Mouse (Mus musculus) layer of hippocampus, adult 9-11 months (tissue): ENCODE results near the gene Apc2.
A peak's percentile ranks its signal among the peaks of the same experiment; 100 is the strongest.

Experiments
- DNase-seq: peaks from one replicate; pipeline ENCODE4 v3.0.0; 2022

Gene Apc2

GRCm38 (mm10) chr10:80321670-80322581 is 26.1 kb downstream of the Apc2 start:
- DNase-seq, result no peak

- no peak for DNase-seq
Measured at GRCm38 (mm10) chr10:80322811-80323211, 27.0 kb downstream of the Apc2 start.

DNA sequence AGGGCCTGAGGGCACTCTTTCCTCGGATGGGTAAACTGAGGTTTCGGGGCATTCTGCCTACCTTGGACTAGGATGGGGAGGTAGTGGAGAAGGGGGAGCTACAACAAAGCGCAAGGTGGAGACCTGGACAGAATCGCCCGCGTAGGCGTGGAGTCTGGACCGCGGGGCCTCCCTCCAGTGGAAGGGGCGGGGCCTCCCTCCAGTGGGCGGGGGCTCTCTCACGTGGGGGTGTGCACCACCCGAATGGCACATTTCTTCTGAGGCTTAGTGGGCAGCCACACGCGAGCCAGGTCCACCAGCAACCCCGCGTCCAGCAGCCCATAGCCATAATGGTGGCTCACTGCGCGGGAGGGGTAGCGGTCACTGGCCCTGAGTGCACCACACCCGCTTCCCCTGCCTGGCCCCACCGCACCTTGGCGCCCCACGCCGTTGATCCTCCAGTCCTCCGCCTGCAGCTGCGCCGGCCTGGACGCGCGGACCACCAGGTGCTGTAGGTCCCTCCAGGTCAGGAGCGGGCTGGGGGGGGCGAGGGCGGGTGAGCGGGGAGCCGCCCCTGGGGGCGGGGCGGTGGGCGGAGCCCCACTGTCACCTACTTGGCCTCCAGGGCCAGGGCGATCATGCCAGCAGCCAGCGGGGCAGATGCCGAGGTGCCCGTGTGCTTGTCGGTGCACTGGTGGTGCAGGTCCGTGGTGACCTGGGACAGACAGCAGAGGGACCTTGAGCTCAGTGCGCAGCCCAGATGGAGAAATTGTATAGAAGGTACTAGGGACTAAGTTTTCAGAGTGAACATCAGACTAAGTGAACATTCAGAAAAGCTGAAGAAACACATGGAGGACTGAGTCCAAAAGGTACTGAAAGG is 27.7 kb downstream of the Apc2 start:
- DNase-seq, result no peak

DNA sequence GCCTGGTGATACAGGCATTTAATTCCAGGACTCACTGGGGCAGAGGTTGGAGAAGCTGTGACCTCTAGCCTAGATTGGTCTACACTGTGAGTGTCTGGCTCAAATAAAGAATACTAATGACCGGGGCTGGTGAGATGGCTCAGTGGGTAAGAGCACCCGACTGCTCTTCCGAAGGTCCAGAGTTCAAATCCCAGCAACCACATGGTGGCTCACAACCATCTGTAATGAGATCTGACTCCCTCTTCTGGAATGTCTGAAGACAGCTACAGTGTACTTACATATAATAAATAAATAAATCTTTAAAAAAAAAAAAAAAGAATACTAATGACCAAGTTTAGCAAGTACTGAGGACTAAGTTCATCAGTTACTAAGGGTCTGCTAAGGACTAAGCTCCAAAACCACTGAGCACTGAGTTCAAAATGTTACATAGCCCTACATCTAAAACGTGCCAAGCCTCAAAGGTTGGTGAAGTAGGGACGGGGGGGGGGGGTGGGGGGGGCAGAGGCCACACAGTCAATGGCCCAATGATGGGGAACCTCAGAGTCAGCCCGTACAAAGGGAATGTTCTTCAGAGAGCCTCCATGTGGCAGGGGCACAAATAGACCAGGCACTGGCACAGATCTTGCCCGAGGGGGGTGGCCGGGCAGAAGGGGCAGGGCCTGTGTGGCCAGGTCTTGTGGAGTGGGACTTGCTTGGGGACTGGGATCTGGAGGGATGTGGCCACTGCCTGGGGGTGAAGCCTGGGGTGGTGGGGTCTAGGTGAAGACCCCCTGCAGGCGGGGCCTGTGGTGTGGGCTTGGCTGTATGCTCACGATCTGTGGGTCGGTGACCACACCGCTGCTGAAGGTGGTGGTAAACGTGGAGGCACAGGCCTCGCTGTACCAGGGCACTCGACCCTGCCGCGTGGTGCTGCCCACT is 28.6 kb downstream of the Apc2 start:
- no peak for DNase-seq

DNA sequence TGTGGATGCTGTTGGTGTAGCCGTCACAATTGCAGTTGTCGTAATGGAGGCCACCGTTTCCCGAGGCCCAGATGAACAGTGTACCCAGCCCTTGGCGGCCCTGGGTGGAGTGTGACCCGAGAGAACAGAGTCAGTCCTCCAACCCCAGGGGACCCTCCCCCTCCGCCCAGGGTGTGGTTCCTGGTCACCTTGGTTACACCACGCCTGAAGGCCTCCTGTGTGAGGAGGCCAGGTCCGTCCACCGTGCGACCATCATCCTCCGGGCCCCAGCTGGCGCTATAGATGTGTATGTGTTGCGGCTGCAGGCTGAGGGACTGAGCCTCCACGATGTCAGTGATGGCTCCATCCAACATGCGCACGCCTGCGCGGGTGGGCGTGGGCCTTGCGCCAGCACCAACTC is 29.3 kb downstream of the Apc2 start:
- no peak for DNase-seq

- DNase-seq, result peak; percentile 98
Measured at GRCm38 (mm10) chr10:80329273-80330081, 33.7 kb downstream of the Apc2 start, which contains the start of the genes Pcsk4 and Reep6. TSS of gene Pcsk4 (minus strand) at chr10:80329498. TSS of gene Reep6 (plus strand) at chr10:80329953.

DNA sequence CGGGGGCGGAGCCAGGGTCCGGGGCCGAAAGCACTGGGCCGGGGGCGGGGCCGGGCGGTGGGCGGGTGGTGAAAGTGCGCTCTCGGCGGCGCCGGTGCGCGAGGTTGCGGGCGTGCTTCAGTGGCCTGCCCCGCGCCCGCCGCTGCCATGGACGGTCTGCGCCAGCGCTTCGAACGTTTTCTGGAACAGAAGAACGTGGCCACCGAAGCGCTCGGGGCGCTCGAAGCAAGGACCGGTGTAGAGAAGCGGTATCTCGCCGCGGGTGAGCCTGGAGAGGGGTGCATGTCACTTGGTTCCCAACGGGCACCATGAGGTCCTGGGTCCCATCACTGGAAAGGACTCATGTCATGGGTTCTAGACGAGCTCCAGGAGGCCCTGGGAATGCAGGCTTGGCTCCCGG is 34.3 kb downstream of the Apc2 start:
- no peak for DNase-seq

DNA sequence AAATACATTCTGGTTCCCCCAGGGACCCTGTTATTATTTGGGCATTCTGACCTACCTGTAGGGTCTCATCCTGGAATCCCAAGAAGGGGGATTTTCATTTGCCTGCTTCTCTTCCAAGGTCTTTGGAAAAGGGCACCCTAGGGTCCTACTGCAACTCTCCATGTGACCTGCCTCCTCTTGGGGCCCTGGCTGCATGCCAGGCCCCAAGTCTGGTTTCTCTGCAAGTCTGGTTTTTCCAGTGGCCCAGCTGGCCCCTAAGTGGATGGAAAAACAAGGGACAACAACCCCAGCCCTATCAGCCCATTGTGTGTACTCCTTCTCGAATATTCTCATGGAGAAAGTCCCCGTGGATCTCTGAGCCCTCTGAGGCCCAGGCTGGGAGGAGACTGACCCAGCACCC is 35.1 kb downstream of the Apc2 start:
- no peak for DNase-seq

GRCm38 (mm10) chr10:80331636-80332524 is 36.1 kb downstream of the Apc2 start:
- DNase-seq, result no peak

- DNase-seq, result no peak
Measured at GRCm38 (mm10) chr10:80332525-80332989, 36.8 kb downstream of the Apc2 start.

GRCm38 (mm10) chr10:80336263-80336662 is 40.5 kb downstream of the Apc2 start:
- DNase-seq, result no peak

GRCm38 (mm10) chr10:80339941-80340750 is 44.4 kb downstream of the Apc2 start:
- peak; percentile 76 for DNase-seq

- no peak for DNase-seq
Measured at GRCm38 (mm10) chr10:80341026-80341425, 45.2 kb downstream of the Apc2 start.

- DNase-seq, result no peak
Measured at GRCm38 (mm10) chr10:80341491-80342304, 45.9 kb downstream of the Apc2 start.

DNA sequence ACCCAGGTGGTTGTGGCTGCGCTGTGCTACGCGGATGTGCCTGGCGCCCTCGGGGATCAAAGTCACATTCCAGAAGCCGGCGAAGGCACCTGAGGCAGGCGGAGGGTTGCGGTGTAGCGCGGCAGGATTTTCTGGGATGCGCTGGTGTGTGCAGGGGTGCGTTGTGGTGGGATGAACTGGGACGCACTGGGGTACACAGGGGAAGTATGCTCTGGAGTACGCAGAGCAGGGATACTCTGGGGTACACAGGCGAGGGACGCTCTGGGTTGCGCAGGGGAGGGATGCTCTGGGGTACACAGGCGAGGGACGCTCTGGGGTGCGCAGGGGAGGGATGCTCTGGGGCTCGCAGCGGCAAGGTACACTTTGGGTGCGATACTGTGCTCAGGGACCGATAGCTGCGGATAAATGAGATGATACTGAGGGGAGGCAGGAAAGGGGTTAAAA is 46.5 kb downstream of the Apc2 start:
- no peak for DNase-seq

GRCm38 (mm10) chr10:80342749-80343424 is 47.1 kb downstream of the Apc2 start:
- DNase-seq, result no peak

- DNase-seq, result no peak
Measured at GRCm38 (mm10) chr10:80343425-80343895, 47.7 kb downstream of the Apc2 start.
